Mouse (Mus musculus): ENCODE results near the gene Abhd16b. TPM values are rescaled to one million over a fixed set of nuclear protein-coding genes. Genes with fewer than 3 reads are reported as not detected.

Abhd16b gene
- total and polyA plus RNA-seq, 3 experiments, result 0.08 TPM; not detected in 2

DNA sequence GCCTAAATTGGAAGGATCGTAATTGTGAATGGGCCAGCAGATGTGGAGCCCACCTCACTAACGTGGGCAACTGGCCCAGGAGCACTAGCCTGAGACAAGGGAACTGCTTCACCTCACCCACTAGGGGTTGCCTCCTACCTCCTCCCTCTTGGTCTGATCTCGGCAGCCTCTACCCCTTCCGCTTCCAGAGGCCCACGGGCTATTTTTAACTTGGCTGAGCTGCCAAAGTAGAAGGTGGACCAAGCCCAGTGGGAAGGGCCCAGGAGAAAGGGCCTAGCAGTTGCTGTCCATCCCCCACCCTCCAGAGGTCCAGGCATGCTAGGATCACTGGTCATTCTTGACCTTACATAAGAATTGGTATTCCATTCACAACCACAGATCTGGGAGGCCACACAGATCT, 21.8 kb upstream of the Abhd16b start:
- no peak overlapping the region for H3K4me3 ChIP-seq (ENCODE audit: control insufficient read depth in 1 of 2, insufficient read depth in 1 of 2, low read depth in 2 of 2, low read length in 2 of 2)
- no peaks in the 10 kb centered on the region for H3K9me3 ChIP-seq (replicated peaks; ENCODE audit: insufficient read depth, low read length)

DNA sequence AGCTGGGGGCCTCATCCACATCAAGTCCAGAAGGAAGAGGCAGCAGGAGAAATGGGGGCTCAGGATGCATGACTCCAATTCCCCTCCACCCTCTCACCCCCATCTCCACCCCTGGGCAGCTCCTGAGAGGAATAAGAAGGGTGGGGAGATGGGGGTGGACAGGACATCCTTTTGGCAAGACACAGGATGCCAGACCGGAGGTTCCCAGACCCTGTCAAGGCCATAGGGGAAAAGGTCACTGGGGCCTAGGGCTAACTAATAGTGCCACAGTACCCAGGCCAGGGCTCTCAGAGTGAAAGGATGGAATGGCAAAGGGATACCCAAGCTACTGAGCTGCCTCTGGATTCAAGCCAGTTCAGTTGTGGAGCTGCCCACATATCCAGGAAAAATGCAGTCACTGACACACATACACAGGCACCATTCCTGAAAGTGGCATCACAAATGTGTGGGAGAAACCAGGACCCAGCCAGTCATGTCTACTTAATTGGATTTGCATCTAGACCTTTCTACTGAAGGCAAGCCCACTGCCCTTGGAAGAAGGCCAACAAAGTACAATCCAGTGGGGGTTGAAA, 20.7 kb upstream of the Abhd16b start:
- no peak for DNase-seq (ENCODE audit: low read depth, low spot score)
- Histone ChIP-seq H3K27me3 (ENCODE audit: control insufficient read depth in 1 of 2, insufficient read depth in 2 of 2, low read length in 2 of 2) (peaks cover 2 to 9% of the 10 kb centered on the region in 2 experiments; a peak in 3 of 4 replicates), H3K9ac (ENCODE audit: control insufficient read depth, low read depth, low read length, poor library complexity, severe bottlenecking) (no peak overlapping the region), H3K9me3 (replicated peaks; ENCODE audit: insufficient read depth, low read length) (no peaks in the 10 kb centered on the region), H3K4me1 (ENCODE audit: control insufficient read depth in 1 of 2, insufficient read depth in 2 of 2, low read length in 2 of 2) (no peaks in the 10 kb centered on the region; a peak in 1 of 4 replicates), H3K79me2 (ENCODE audit: control insufficient read depth, insufficient read depth, low read length, poor library complexity) (no peaks in the 10 kb centered on the region), H3K27ac (ENCODE audit: control insufficient read depth, low read depth, low read length) (no peak overlapping the region), H3K36me3 (ENCODE audit: control insufficient read depth in 1 of 2, insufficient read depth in 2 of 2, low read length in 2 of 2) (no peaks in the 10 kb centered on the region; a peak in 2 of 4 replicates), H3K4me3 (ENCODE audit: control insufficient read depth in 1 of 2, insufficient read depth in 1 of 2, low read depth in 2 of 2, low read length in 2 of 2) (no peak overlapping the region)
- TF ChIP-seq SMC3 (IDR thresholded peaks at IDR 0.05; ENCODE audit: low read depth, low read length) (no peak), SIN3A (IDR thresholded peaks at IDR 0.05; ENCODE audit: low read length) (no peak), TCF12 (IDR thresholded peaks at IDR 0.05; ENCODE audit: low read depth, low read length) (no peak), ETS1 (IDR thresholded peaks at IDR 0.05; ENCODE audit: low read depth, low read length) (no peak), USF2 (IDR thresholded peaks at IDR 0.05; ENCODE audit: borderline replicate concordance in 1 of 2, insufficient read depth in 1 of 2, low read depth in 1 of 2, low read length in 2 of 2) (no peak), NELFE (IDR thresholded peaks at IDR 0.05; ENCODE audit: low read depth, low read length) (no peak), JUND (IDR thresholded peaks at IDR 0.05; ENCODE audit: low read depth, low read length) (no peak), KAT2A (conservative IDR thresholded peaks at IDR 0.05; ENCODE audit: low read depth, low read length) (no peak), POLR2A (IDR thresholded peaks at IDR 0.05; ENCODE audit: control insufficient read depth in 1 of 2, insufficient read depth in 1 of 2, low read depth in 1 of 2, low read length in 2 of 2, poor library complexity in 1 of 2) (no peak), EP300 (IDR thresholded peaks at IDR 0.05; ENCODE audit: low read depth in 1 of 2, low read length in 2 of 2) (no peak), ZKSCAN1 (IDR thresholded peaks at IDR 0.05; ENCODE audit: low read depth, low read length) (no peak), ELF1 (IDR thresholded peaks at IDR 0.05; ENCODE audit: low read depth, low read length) (no peak)

More for the DNA sequence above, 21.8 kb upstream of the Abhd16b start:
- Histone ChIP-seq H3K36me3 (ENCODE audit: control insufficient read depth in 1 of 2, insufficient read depth in 2 of 2, low read length in 2 of 2) (no peaks in the 10 kb centered on the region; a peak in 2 of 4 replicates), H3K4me1 (ENCODE audit: control insufficient read depth in 1 of 2, insufficient read depth in 2 of 2, low read length in 2 of 2) (no peaks in the 10 kb centered on the region; a peak in 1 of 4 replicates), H3K27ac (ENCODE audit: control insufficient read depth, low read depth, low read length) (no peak overlapping the region), H3K27me3 (ENCODE audit: control insufficient read depth in 1 of 2, insufficient read depth in 2 of 2, low read length in 2 of 2) (peaks cover 2 to 18% of the 10 kb centered on the region in 2 experiments; a peak in 3 of 4 replicates), H3K79me2 (ENCODE audit: control insufficient read depth, insufficient read depth, low read length, poor library complexity) (no peaks in the 10 kb centered on the region), H3K9ac (ENCODE audit: control insufficient read depth, low read depth, low read length, poor library complexity, severe bottlenecking) (no peak overlapping the region)
- DNase-seq (ENCODE audit: low read depth, low spot score), result no peak
- TF ChIP-seq TCF12 (IDR thresholded peaks at IDR 0.05; ENCODE audit: low read depth, low read length) (no peak), POLR2A (IDR thresholded peaks at IDR 0.05; ENCODE audit: control insufficient read depth in 1 of 2, insufficient read depth in 1 of 2, low read depth in 1 of 2, low read length in 2 of 2, poor library complexity in 1 of 2) (no peak), USF1 (IDR thresholded peaks at IDR 0.05; ENCODE audit: low read depth, low read length) (no peak), E2F4 (IDR thresholded peaks at IDR 0.05; ENCODE audit: borderline replicate concordance, low read depth, low read length) (no peak), POLR2AphosphoS5 (IDR thresholded peaks at IDR 0.05; ENCODE audit: borderline replicate concordance, low read depth, low read length) (no peak), GABPA (IDR thresholded peaks at IDR 0.05; ENCODE audit: low read depth, low read length) (no peak), MEF2A (IDR thresholded peaks at IDR 0.05; ENCODE audit: extremely low read depth, insufficient replicate concordance, low read depth, low read length, poor library complexity, severe bottlenecking) (no peak), ZNF384 (IDR thresholded peaks at IDR 0.05; ENCODE audit: low read depth, low read length) (no peak), ZC3H11A (IDR thresholded peaks at IDR 0.05; ENCODE audit: low read depth, low read length) (no peak), SIN3A (IDR thresholded peaks at IDR 0.05; ENCODE audit: low read length) (no peak), MAFK (IDR thresholded peaks at IDR 0.05; ENCODE audit: borderline replicate concordance, low read depth, low read length) (no peak), ZMIZ1 (IDR thresholded peaks at IDR 0.05; ENCODE audit: low read depth, low read length) (no peak), NRF1 (IDR thresholded peaks at IDR 0.05; ENCODE audit: insufficient read depth, low read depth, low read length, poor library complexity, severe bottlenecking) (no peak), MYC (IDR thresholded peaks at IDR 0.05; ENCODE audit: low read depth, low read length) (no peak), ZKSCAN1 (IDR thresholded peaks at IDR 0.05; ENCODE audit: low read depth, low read length) (no peak), UBTF (IDR thresholded peaks at IDR 0.05; ENCODE audit: borderline replicate concordance, insufficient read depth, low read depth, low read length) (no peak)

Measured in MEL (cell line).